Mouse (Mus musculus): ENCODE measurements around the gene Klhl22.
A peak's percentile ranks its signal among the peaks of the same experiment; 100 is the strongest.

Klhl22 gene

GRCm38 (mm10) chr16:17757756-17758155, 1.7 kb upstream of the Klhl22 start:
- no peak for DNase-seq (ENCODE audit: extremely low spot score)

DNA sequence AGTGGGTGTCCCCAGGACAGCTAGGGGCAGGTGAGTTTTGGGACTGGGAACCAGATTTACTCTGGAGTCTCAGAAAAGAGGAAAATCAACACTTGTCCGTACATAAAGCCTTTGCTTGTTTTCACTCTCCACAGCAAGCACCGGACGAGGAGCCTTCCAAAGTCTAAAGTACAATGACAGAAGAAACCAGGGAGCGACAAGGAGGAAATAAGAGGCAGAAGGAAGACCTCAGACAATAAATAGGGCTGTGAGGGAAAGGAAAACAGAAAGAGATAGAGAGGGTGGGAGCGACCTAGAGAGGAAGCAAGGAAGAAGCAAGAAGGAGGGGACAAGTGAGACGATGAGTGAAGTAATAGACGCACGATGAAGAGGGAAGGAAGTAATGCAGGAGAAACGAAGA, 516 bp upstream of the Klhl22 start:
- DNase-seq (ENCODE audit: extremely low spot score), result no peak

GRCm38 (mm10) chr16:17759813-17760321, 449 bp downstream of the Klhl22 start:
- DNase-seq (ENCODE audit: extremely low spot score), result peak; percentile 72

- DNase-seq (ENCODE audit: extremely low spot score), result peak; percentile 48
These were observed 1.2 kb downstream of the Klhl22 start for GRCm38 (mm10) chr16:17760657-17761056.

DNA sequence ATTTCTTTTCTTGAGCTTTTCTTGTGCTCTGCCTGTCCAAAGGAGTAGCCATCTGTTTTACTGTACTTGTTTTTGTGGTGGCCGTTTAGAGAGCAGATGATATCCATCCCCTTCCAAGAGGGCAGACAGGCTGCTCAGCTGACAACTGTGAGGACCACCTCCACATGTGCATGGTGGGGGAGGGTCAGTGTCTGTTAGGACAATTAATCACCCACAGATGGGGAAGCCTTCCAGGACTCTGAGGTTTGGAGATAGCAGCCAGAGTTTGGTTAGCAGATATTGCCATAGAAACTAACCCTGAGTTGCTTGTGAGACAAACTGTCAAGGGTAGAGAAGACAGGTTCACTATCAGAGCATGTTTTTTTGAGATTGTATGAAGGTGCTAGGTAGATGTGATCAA, 1.7 kb downstream of the Klhl22 start:
- peak; percentile 31 for DNase-seq (ENCODE audit: extremely low spot score)

DNA sequence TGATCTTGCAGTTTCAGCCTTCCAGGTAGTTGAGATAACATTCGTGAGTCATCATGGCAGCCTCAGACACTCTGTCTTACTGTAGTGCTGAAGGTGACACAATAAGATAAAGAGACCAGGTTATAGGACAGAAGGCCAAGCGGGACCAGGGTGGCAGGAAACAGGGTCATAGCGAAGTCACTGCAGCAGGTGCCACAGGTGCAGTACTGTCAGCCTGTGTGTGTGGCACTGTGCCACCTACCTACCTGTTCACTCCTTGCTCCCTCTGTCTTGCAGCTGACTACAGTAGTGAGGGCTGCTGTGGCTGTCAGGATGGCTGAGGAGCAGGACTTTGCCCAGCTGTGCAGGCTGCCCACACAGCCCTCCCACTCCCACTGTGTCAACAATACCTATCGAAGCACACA, 4.7 kb downstream of the Klhl22 start:
- no peak for DNase-seq (ENCODE audit: extremely low spot score)

DNA sequence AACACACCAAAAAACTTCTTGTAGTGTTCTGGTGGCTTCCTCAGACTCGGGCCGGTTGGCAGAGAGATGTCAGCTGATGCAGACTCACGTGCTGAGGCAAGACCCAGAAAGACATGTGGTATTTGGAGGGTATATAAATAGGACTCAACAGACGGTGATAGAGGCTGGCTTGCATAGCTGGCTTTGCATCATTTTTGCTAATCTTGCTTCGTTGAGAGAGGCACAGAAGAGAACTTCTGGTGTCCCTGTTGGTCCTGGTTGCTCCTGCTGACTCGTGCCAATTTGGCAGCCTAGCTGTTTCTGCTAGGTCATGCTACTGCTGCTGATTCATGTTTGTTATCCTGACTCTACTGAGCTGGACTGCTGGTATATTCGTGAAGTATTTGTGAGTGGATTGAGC, 9.4 kb downstream of the Klhl22 start:
- no peak for DNase-seq (ENCODE audit: extremely low spot score)

DNA sequence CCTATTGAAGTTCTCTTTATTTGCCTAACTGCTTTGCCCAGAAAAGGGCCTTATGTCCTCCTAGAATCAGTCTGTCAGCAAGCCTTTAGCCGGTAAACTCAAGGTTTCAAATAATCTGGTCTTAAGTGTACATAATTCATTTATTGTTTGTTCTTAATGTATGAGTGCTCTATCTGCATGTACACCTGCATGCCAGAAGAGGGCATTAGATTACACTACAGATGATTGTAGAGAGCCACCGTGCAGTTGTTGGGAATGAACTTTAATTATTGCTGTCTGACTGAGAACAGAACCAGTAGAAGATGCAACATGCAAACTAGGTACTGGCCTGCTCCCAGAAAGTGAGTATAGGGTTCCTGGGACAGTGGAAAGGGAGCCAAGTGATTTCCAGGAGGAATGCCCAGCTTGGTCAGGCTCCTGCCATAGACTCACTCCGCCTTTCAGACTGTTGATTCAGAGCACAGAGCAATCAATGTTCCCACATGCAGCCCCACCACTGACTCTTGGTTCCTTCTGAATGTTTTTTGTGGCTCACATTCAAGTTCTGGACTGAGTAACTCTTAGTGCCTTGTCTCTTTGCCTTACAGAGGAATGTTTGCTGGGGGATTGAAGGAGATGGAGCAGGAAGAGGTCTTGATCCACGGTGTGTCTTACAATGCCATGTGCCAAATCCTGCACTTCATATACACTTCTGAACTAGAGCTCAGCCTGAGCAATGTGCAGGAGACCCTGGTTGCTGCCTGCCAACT, 11.9 kb downstream of the Klhl22 start:
- DNase-seq (ENCODE audit: extremely low spot score), result no peak

- DNase-seq (ENCODE audit: extremely low spot score), result no peak
These were observed 17.4 kb downstream of the Klhl22 start for GRCm38 (mm10) chr16:17776828-17777227.

DNA sequence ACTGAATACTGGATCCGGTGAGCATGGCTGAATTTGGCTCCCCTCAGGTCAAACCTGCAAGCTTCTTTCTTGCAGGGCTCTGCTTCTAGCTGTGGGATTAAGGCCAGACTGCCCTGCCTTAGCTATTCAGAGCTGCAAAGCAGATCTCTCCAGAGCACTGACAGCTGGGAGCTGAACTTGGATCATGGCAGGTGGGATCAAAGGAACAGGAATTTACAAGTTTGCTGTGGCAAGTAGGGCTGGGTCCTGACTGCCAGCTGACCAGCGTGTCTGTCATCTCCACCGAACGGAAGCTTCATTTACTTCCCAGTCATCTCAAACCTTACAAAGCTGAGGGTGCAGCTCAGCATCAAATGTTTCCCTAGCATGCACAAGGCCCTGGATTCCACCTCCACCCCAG, 18.8 kb downstream of the Klhl22 start:
- no peak for DNase-seq (ENCODE audit: extremely low spot score)

GRCm38 (mm10) chr16:17779692-17780091, 20.3 kb downstream of the Klhl22 start:
- DNase-seq (ENCODE audit: extremely low spot score), result no peak

DNA sequence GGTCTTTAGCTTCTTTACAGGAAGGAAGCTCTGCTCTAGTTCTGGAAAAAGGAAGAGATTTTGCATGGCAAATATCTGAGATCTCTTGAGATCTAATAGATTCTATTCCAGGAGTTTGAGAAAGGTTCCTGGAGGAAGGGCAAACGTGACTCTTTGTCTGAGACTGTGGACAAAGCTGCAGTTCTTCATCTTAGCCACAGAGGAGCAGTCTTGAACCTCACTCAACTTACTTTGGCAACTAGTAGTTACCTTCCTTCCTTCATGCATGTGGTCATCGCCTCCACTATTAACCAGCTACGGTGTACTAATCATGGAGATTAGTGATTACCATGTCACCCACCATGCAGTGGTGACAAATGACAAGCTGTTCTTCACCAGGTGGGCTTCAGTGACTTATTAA, 25.9 kb downstream of the Klhl22 start:
- DNase-seq (ENCODE audit: extremely low spot score), result no peak

DNA sequence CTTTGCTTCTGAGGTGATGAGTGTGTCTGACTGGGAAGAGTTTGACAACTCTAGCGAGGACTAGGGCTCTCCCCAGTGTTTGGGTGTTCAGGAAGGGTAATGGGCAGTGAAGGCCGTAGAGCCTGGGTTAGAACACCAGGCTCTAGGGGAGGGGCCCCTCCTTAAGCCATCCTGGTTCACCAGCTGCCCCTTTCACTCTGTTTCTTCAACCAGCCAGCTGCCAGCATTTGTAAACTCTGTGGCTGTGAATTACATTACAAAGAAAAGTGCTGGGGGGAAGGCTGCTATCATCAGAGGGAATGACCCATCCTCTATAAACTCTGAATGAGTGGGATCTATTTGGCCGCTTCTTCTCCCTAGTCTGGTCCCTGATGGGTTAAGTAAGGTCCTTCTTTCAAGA, 33.3 kb downstream of the Klhl22 start:
- no peak for DNase-seq (ENCODE audit: extremely low spot score)

DNA sequence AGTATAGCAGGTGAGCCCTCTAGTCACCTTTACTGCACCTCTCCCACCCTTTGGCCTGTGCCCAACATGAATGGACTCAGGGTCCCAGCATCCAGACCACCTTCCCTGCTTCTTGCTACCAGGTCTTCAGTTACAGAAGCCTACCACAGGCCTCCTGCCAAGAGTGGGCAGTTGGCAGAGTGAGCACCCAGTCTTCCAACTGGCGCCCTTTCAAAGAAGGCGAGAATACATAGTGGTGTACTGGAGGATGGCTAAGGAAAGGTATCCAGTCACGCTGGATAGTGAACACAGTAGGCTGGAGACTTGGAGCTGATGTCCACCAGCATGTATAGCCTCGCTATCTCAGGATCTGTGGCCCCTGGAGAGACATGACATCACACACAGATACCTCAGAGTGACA, 34.6 kb downstream of the Klhl22 start:
- no peak for DNase-seq (ENCODE audit: extremely low spot score)

DNA sequence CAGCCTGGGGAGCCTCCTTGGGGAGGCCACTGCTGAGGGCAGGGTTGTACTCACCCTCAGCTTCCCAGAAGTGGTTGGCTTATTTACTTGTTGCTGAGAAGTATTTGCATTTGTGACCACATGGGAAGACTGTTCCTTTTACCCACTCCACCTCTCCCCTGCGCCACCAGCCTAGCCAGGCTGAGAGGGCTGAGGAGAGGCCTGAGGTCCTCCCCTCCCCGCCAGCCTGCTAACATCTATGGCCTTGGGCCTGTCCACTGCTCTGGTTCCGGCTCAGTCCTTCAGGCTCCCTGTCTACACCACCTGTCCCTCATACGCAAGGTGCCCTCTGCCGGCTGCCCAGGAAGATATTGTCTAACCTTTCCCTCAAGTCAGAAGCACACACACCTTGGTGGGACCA, 36.2 kb downstream of the Klhl22 start:
- DNase-seq (ENCODE audit: extremely low spot score), result no peak

- no peak for DNase-seq (ENCODE audit: extremely low spot score)
These were observed 37.1 kb downstream of the Klhl22 start for GRCm38 (mm10) chr16:17796519-17796918.

DNA sequence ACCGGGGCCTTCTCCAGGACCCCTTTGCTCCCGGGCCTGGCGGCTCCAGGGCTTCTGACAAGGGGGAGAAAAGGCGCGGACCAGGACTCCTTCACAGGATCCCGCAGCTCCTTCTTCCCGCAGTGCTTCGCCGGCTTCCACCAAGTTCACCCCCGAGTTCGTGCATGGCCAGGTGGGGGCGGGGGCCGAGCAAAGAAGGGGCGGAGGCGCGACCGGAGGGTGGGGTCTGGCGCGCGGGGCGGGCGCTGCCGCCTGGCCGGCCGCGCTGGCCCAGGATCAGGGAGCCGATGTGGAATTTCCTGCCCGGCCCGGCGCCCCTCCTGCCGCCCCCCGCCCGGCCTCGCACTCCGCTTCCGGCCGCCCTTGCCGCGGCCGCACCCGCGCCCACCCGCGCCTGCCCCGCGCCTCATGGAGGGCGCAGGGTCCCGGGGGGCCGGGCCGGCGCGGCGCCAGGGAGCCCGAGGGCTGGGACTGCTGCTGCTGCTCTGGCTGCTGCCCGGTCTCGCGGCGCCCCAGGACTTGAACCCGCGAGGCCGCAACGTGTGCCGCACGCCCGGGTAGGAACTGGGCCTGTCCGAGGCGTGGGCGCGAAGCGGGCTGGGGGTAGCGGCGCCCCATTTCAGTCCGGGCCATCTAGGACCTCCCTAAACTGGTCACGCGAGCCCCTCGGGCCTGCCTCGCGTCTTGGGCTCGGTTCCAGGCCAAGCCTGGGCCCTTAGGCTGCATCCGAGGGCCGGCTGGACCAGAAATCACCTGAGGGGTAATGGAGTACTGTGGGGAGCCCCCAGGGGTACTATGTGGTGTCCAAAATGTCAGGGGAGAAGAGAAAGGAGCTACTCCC, 37.8 kb downstream of the Klhl22 start, which contains the start of gene Scarf2:
Gene Scarf2 (plus strand): TSS at position 312 of the 841 bp plus-strand sequence.
- DNase-seq (ENCODE audit: extremely low spot score), result peak; percentile 72

- DNase-seq (ENCODE audit: extremely low spot score), result peak; percentile 60
These were observed 38.4 kb downstream of the Klhl22 start for GRCm38 (mm10) chr16:17797812-17798311.

GRCm38 (mm10) chr16:17798321-17799180, 39.1 kb downstream of the Klhl22 start:
- DNase-seq (ENCODE audit: extremely low spot score), result peak; percentile 77

DNA sequence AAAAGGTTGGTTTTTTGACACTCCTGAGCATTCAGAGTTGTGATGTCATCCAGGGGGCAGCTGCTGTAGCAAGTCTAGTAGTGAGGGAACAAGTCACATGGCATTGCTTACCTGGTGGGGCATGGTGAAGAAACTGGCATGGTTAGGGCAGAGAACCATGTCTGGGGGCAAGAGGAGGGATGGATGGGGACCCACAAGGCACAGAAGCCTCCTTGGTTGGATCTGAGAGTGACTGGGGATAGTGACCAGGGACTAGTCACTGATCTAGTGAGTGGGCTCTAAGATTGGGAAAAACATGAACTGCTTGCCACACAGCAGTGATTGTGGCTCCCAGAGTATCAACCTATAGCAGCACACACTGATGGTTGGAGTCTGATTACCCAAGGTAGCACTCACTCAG, 40.2 kb downstream of the Klhl22 start:
- no peak for DNase-seq (ENCODE audit: extremely low spot score)

DNA sequence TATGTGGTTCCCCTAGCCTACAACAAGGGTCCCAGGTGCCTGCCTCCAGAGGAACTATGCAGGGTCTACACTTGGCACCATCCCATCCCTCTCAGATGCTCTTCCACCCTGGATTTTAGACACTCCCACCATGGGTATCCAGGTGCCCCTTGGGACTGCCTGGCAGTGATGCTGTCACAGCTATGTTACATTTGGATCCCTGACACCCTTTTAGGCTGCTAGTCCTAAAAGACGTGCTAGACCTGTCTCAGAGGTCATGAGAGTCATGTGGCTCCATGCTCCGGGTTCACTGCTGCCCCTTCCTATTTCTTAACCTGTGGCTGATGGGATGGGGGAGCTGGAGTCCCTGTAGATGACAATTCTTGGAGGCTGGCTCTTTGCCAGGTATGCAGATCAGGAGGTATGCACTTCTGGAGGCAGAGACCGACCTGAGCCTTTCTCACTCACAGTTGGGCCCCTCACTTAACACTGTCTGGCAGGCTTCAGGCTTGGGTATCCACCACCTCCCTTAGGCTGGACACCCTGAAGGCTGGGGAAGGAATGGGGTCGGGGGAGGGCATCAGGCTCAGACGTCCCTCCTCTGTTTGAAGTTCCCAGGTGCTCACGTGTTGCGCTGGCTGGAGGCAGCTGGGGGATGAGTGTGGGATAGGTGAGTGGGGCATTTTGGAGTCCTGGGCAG, 42.5 kb downstream of the Klhl22 start:
- no peak for DNase-seq (ENCODE audit: extremely low spot score)

All from embryo, embryonic 9.5 days (tissue).